Mouse (Mus musculus) erythroblast, embryonic 14.5 days (primary cell): ENCODE measurements around the gene Agrp. TPM values are rescaled to one million over a fixed set of nuclear protein-coding genes. Genes with fewer than 3 reads are reported as not detected.
"Not testable (repeated sequence)": the region's sequence is repeated elsewhere in the genome, so short reads cannot be mapped to it uniquely, and the experiment has no call there.

Experiments used
- H3K27me3 ChIP-seq: 2 replicates; pipeline ENCODE4 v1.6.1; 2012; ENCODE audit warnings: inconsistent platforms; ENCODE audit not compliant: control insufficient read depth
- H3K36me3 ChIP-seq: 2 replicates; pipeline ENCODE4 v1.6.1; 2012; ENCODE audit warnings: mild to moderate bottlenecking, inconsistent platforms; ENCODE audit not compliant: control insufficient read depth
- H3K4me1 ChIP-seq: 2 replicates; pipeline ENCODE4 v1.6.1; 2012; ENCODE audit warnings: inconsistent platforms; ENCODE audit not compliant: control insufficient read depth
- H3K4me3 ChIP-seq: replicated peaks from 2 replicates; pipeline ENCODE3; 2012; ENCODE audit warnings: moderate library complexity, mild to moderate bottlenecking, inconsistent platforms
- H3K9me3 ChIP-seq: 2 replicates; pipeline ENCODE4 v1.6.1; 2012; ENCODE audit warnings: low read length, inconsistent platforms, mixed read lengths; ENCODE audit not compliant: control insufficient read depth
- GATA1 ChIP-seq: IDR thresholded peaks from 2 replicates; pipeline ENCODE4 v1.6.1; 2012; ENCODE audit warnings: low read length, inconsistent platforms, mixed read lengths
- TAL1 ChIP-seq: IDR thresholded peaks from 3 replicates; pipeline ENCODE4 v1.6.1; 2012; ENCODE audit warnings: low read length, inconsistent platforms, mixed read lengths
- polyA plus RNA-seq: library from polyadenylated mRNA; stranded (reverse); fragments of >175 nt; gene quantifications from 2 replicates; pipeline ENCODE4 v1.2.3, GENCODE M21; 2012

The Agrp gene
- polyA plus RNA-seq, 1 experiment: not detected

DNA sequence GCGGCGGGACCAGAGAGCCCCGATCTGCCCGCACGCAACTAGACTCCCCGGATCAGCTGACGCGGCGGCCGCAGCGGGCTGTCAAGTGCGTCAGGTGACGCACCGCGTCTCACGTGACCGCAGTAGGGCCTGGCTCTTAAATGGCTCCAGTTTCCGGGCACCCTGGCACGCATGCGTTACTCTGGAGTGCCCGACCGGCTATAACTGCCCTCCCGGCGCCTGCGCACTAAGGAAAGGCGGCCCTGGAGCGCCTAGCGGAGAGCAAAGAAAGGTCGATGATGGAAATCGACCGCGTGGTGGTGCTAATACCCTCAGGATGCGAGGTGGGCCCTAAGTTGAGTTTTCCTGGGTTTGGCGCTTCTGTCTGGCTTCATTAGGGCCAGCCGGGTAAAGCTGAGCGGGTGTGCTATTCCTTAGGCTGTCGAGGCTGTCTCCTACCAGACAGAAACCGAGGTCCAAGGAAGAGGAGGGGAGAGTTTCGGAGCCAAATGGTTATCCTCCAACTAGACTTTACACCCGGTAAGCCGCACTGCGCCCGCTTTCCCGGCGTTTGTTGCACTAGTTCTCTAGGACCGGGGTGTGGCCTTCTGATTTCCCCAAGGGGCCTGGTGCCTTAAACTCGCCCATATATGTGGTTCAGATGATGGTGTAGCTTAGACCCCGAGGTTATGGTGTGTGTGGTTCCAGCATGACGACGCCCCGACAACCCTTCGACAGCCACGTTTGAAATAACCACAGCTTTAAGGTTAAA, 71.1 kb downstream of the Agrp start, which contains the start of gene Atp6v0d1:
Gene Atp6v0d1, minus strand, starts transcription at position 96 of the 751 bp plus-strand sequence.
- no peak for TF ChIP-seq TAL1
- TF ChIP-seq GATA1: no peak
- H3K4me1 ChIP-seq: peaks cover 54% of the 10 kb centered on the region
- no peaks in the 10 kb centered on the region for H3K27me3 ChIP-seq

GRCm38 (mm10) chr8:105565401-105565881, 71.8 kb downstream of the Agrp start:
- TF ChIP-seq GATA1 (no peak), TAL1 (no peak)
- Histone ChIP-seq H3K4me3 (peak overlapping the region; percentile 92), H3K9me3 (no peaks in the 10 kb centered on the region), H3K4me1 (peaks cover 57% of the 10 kb centered on the region), H3K27me3 (no peaks in the 10 kb centered on the region), H3K36me3 (peaks cover 26% of the 10 kb centered on the region)

More for the DNA sequence above, 71.1 kb downstream of the Agrp start, which contains the start of gene Atp6v0d1:
- peak within 1 kb of the TSS; percentile 92 for H3K4me3 ChIP-seq
- H3K9me3 ChIP-seq: no peaks in the 10 kb centered on the region
- H3K36me3 ChIP-seq: peaks cover 21% of the 10 kb centered on the region

DNA sequence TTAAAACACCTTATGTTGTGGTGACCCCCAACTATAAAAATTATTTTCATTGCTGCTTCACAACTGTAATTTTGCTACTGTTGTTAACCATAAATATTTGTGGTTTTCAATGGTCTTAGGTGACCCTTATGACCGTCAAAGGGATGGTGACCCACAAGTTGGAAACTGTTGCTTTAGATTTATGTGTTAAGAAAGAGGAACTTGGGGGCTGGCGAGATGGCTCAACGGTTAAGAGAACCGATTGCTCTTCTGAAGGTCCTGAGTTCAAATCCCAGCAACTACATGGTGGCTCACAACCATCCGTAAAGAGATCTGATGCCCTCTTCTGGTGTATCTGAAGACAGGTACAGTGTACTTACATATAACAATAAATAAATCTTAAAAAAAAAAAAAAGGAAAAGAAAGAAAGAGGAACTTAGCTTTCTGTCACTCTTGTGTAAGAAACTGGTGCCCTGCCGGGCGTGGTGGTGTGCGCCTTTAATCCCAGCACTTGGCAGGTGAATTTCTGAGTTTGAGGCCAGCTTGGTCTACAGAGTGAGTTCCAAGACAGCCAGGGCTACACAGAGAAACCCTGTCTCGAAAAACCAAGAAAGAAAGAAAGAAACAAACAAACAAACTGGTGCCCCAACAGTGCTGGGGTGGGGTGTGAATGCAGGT, 72.5 kb downstream of the Agrp start:
- H3K4me1 ChIP-seq: peaks cover 57% of the 10 kb centered on the region
- not testable (repeated sequence) for H3K9me3 ChIP-seq, H3K27me3 ChIP-seq
- H3K36me3 ChIP-seq: peaks cover 32% of the 10 kb centered on the region
- H3K4me3 ChIP-seq: peak overlapping the region; percentile 92

DNA sequence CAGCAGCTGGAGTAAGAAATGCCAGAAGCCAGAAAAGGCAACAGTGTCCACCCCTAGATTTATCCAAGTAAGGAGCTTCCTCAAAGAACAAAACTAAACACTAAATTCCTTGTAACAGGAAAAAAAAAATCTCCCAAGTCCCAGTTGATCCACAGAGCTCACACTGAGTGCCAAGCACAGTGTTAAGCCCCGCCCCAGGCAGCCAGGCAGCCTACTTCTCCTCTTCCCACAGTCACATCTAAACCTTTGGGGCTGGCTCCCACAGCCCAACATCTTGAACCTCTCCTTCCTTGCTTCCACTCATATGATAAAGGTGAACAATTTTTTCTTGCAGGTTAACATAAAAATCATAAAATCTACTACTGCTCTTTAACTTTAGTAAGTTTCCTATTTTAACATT, 73.3 kb downstream of the Agrp start:
- Histone ChIP-seq H3K36me3 (peaks cover 39% of the 10 kb centered on the region), H3K9me3 (no peaks in the 10 kb centered on the region), H3K4me3 (peak overlapping the region; percentile 5), H3K4me1 (peaks cover 57% of the 10 kb centered on the region), H3K27me3 (no peaks in the 10 kb centered on the region)
- TF ChIP-seq GATA1 (no peak), TAL1 (no peak)

DNA sequence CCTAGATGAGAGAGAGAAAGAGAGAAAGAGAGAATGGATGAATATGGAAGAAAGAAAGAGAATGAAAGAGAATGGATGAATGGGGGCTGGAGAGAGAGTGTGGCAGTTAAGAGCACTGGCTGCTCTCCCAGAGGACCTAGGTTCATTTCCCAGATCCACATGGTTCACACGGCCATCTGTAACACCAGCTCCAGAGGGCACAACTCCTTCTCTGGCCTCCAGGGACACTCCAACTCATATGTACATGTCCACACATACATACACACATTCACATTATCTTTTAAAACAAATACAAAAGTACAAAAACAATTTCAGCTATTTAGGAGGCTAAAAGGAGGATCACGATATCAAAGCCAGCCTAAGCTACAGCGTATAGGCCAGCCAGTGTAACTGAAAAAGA, 74.3 kb downstream of the Agrp start:
- H3K4me3 ChIP-seq: no peak overlapping the region
- peaks cover 57% of the 10 kb centered on the region for H3K4me1 ChIP-seq
- no peaks in the 10 kb centered on the region for H3K9me3 ChIP-seq
- peaks cover 46% of the 10 kb centered on the region for H3K36me3 ChIP-seq
- H3K27me3 ChIP-seq: no peaks in the 10 kb centered on the region
- no peak for TF ChIP-seq TAL1
- TF ChIP-seq GATA1: no peak

GRCm38 (mm10) chr8:105555230-105555629, 82.0 kb downstream of the Agrp start:
- H3K9me3 ChIP-seq: no peaks in the 10 kb centered on the region
- H3K4me3 ChIP-seq: no peak overlapping the region
- TF ChIP-seq GATA1 (no peak), TAL1 (no peak)
- peaks cover 56% of the 10 kb centered on the region for H3K36me3 ChIP-seq
- H3K4me1 ChIP-seq: peaks cover 22% of the 10 kb centered on the region
- no peaks in the 10 kb centered on the region for H3K27me3 ChIP-seq

DNA sequence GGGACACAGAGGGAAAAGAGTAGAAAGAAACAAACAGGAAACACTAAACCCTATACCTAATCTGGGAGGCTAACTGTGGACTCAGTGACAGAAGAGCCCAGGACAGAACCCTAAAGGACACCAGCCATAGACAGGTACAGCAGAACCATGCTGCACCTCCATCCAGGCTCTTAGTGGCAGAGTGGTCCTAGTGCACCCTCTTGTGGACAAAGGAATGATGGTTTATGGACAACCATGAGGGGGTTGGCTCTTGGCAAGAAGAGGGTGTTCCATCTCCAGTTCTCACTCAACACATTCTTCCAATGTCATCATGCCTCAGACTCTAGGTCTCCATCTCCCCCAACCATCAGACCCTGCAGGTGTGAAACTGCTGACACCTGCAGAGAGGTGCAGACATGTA, 83.1 kb downstream of the Agrp start:
- H3K4me3 ChIP-seq: no peak overlapping the region
- H3K27me3 ChIP-seq: no peaks in the 10 kb centered on the region
- TF ChIP-seq GATA1 (no peak), TAL1 (no peak)
- no peaks in the 10 kb centered on the region for H3K9me3 ChIP-seq
- H3K4me1 ChIP-seq: peaks cover 25% of the 10 kb centered on the region
- peaks cover 55% of the 10 kb centered on the region for H3K36me3 ChIP-seq

- Histone ChIP-seq H3K36me3 (peaks cover 51% of the 10 kb centered on the region), H3K9me3 (no peaks in the 10 kb centered on the region), H3K4me3 (no peak overlapping the region), H3K4me1 (peaks cover 25% of the 10 kb centered on the region), H3K27me3 (no peaks in the 10 kb centered on the region)
- TF ChIP-seq GATA1: no peak
- no peak for TF ChIP-seq TAL1
Measured at GRCm38 (mm10) chr8:105552824-105553223, 84.4 kb downstream of the Agrp start.

DNA sequence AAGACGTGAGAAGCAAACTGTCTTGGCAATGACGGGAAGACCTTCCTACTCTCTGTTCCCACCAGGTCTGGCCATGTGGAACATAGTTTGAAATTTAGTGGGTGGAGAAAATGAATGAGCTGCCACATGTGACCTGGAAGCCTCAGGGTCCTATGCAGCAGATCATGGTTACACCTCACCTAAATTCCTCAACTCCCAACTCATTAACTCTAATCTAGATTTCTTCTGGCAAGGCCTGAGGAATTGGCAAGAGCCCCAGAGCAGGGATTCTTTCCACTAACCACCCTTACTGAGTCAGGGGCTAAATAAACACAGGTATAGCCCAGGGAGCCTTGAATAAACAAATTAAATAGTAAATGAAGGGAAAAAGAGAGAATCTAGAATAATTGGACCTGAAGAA, 85.2 kb downstream of the Agrp start:
- Histone ChIP-seq H3K9me3 (no peaks in the 10 kb centered on the region), H3K4me3 (no peak overlapping the region), H3K36me3 (peaks cover 53% of the 10 kb centered on the region), H3K27me3 (no peaks in the 10 kb centered on the region), H3K4me1 (peaks cover 28% of the 10 kb centered on the region)
- TF ChIP-seq GATA1: no peak
- TF ChIP-seq TAL1: no peak
